Mouse (Mus musculus): ENCODE results near the gene Sap30l. TPM values are rescaled to one million over a fixed set of nuclear protein-coding genes. Genes with fewer than 3 reads are reported as not detected.

Gene Sap30l
- polyA plus RNA-seq (2015; fragmentation: Nextera tagmentation; extraction: Ambion mirVana) = 5.9 and 6.6 TPM in 2 replicates

- Histone ChIP-seq H3K27me3 (ENCODE audit: control insufficient read depth, insufficient read depth, low read length) (no peaks in the 10 kb centered on the region), H3K9me3 (replicated peaks; ENCODE audit: control insufficient read depth, low read length) (no peaks in the 10 kb centered on the region), H3K4me2 (ENCODE audit: low read depth, low read length) (peak within 1 kb of the TSS; percentile 97), H3K4me3 (replicated peaks; ENCODE audit: low read length) (peak within 1 kb of the TSS; percentile 60), H3K27ac (ENCODE audit: low read length) (peak within 1 kb of the TSS; percentile 67), H3K4me1 (ENCODE audit: control insufficient read depth, insufficient read depth, low read length) (peaks cover 12% of the 10 kb centered on the region), H3K36me3 (ENCODE audit: control insufficient read depth, insufficient read depth, low read length) (no peaks in the 10 kb centered on the region), H3K9ac (ENCODE audit: low read length) (peak within 1 kb of the TSS; percentile 93)
- ATAC-seq (ENCODE audit: insufficient read depth, low FRiP score) = peak; percentile 97
- under 1% methylated on average over 56 of the region's 66 CpGs for WGBS
Measured at GRCm38 (mm10) chr11:57800971-57801765, at the start of gene Sap30l. Sap30l (plus strand) TSS chr11:57801637.

DNA sequence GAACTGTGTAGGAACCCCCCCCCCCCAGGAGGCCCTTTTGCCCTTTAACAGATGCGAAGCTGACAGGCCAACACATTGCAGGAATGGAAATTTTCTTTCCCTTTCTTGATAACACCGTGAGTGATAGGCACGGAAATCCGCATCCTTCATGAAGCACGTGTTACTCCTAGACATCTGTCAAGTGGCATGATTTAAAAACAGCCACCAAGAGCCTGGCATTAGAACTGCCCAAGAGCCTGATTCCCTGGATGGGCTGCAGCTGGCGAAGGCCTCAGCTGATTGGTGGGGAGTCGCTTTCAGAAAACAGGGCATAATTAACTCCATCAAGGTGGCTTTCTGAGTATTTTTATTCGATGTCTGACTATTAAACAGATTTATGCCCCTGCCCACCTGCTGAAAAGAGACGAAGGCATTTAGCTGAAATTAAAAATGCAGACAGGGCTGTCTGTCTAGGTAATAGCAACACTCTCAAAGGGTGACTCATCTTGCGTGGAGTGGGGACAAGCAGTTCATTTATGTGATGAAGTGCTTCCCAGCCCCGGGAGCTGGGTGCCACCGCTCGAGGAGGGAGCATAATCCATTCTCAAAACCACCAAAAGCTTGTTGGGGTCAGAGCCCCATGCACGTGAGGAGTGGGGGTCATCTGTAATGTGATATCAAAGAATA, 47.8 kb upstream of the Sap30l start:
- H3K27ac ChIP-seq (ENCODE audit: low read length) = no peak overlapping the region
- no peak for ATAC-seq (ENCODE audit: insufficient read depth, low FRiP score)
- whole genome bisulfite sequencing = 55% methylated on average over 14 of the region's 14 CpGs

GRCm38 (mm10) chr11:57758621-57759020, 42.8 kb upstream of the Sap30l start:
- Histone ChIP-seq H3K9ac (ENCODE audit: low read length) (no peak overlapping the region), H3K4me2 (ENCODE audit: low read depth, low read length) (no peak overlapping the region), H3K4me3 (replicated peaks; ENCODE audit: low read length) (no peak overlapping the region), H3K27me3 (ENCODE audit: control insufficient read depth, insufficient read depth, low read length) (no peaks in the 10 kb centered on the region), H3K36me3 (ENCODE audit: control insufficient read depth, insufficient read depth, low read length) (0 out of 2 replicates have a peak, but pooled peaks cover 6% of the 10 kb centered on the region), H3K27ac (ENCODE audit: low read length) (no peak overlapping the region), H3K9me3 (replicated peaks; ENCODE audit: control insufficient read depth, low read length) (0 out of 2 replicates have a peak, but pooled peaks cover 2% of the 10 kb centered on the region), H3K4me1 (ENCODE audit: control insufficient read depth, insufficient read depth, low read length) (no peaks in the 10 kb centered on the region)
- no peak for ATAC-seq (ENCODE audit: insufficient read depth, low FRiP score)
- 74% methylated on average over 9 of the region's 9 CpGs for WGBS

More for the DNA sequence above, 47.8 kb upstream of the Sap30l start:
- Histone ChIP-seq H3K9me3 (replicated peaks; ENCODE audit: control insufficient read depth, low read length) (no peaks in the 10 kb centered on the region), H3K4me3 (replicated peaks; ENCODE audit: low read length) (no peak overlapping the region), H3K4me1 (ENCODE audit: control insufficient read depth, insufficient read depth, low read length) (no peaks in the 10 kb centered on the region), H3K4me2 (ENCODE audit: low read depth, low read length) (no peak overlapping the region), H3K36me3 (ENCODE audit: control insufficient read depth, insufficient read depth, low read length) (no peaks in the 10 kb centered on the region), H3K9ac (ENCODE audit: low read length) (no peak overlapping the region), H3K27me3 (ENCODE audit: control insufficient read depth, insufficient read depth, low read length) (no peaks in the 10 kb centered on the region)

DNA sequence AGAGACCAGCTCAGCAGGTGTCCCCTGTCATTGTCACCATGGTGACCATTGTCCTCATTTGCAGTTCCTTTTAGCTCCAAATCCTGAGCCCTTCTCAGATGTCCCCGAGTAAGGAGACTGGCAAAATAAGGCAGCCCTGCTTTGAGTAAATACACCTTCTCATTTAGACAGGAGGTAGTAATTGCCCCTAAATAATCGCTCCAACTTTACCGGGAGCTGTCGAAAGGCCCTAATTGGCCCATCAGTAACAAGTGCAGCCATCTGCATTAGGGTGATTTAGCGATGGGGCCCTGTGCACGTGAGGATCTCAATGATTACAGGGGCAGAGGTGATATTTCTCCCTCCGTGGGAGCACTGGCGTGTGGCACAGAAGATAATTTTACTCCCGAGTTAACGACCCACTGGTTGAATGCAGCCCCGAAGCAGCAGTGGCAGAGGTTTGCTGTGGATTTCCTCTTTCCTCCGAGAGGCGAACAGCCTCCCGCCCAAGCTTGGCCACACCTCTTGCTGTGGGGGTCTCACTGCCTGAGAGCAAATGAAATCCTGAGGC, 40.9 kb upstream of the Sap30l start:
- no peak overlapping the region for H3K4me2 ChIP-seq (ENCODE audit: low read depth, low read length)
- no peak overlapping the region for H3K9ac ChIP-seq (ENCODE audit: low read length)
- H3K27me3 ChIP-seq (ENCODE audit: control insufficient read depth, insufficient read depth, low read length) = no peaks in the 10 kb centered on the region
- no peaks in the 10 kb centered on the region for H3K4me1 ChIP-seq (ENCODE audit: control insufficient read depth, insufficient read depth, low read length)
- ATAC-seq (ENCODE audit: insufficient read depth, low FRiP score) = no peak
- no peak overlapping the region for H3K27ac ChIP-seq (ENCODE audit: low read length)
- H3K9me3 ChIP-seq (replicated peaks; ENCODE audit: control insufficient read depth, low read length) = peaks cover 2% of the 10 kb centered on the region; the same call in 1 of the 2 replicates
- WGBS = 19% methylated on average over 14 of the region's 14 CpGs
- no peak overlapping the region for H3K4me3 ChIP-seq (replicated peaks; ENCODE audit: low read length)
- H3K36me3 ChIP-seq (ENCODE audit: control insufficient read depth, insufficient read depth, low read length) = 0 out of 2 replicates have a peak, but pooled peaks cover 6% of the 10 kb centered on the region

DNA sequence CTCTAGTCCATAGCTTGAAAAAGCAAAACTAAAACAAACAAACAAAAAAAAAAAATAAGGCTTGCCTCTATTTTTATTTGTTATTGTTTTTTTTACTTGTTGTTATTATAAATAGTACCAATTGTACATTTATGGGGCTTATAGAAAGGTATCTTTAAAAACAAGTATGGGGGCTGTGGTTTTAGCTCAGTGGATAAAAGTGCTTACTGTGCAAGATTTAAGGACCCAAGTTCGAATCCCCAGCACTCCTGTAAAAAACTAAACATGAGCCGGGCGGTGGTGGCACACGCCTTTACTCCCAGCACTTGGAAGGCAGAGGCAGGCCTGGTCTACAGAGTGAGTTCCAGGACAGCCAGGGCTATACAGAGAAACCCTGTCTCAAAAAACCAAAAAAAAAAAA, 40.1 kb upstream of the Sap30l start:
- peaks cover 2% of the 10 kb centered on the region; the same call in 1 of the 2 replicates for H3K9me3 ChIP-seq (replicated peaks; ENCODE audit: control insufficient read depth, low read length)
- no peaks in the 10 kb centered on the region for H3K27me3 ChIP-seq (ENCODE audit: control insufficient read depth, insufficient read depth, low read length)
- H3K4me1 ChIP-seq (ENCODE audit: control insufficient read depth, insufficient read depth, low read length) = no peaks in the 10 kb centered on the region
- WGBS = 94% methylated on average over 4 of the region's 4 CpGs
- H3K4me3 ChIP-seq (replicated peaks; ENCODE audit: low read length) = no peak overlapping the region
- no peak overlapping the region for H3K9ac ChIP-seq (ENCODE audit: low read length)
- no peak overlapping the region for H3K27ac ChIP-seq (ENCODE audit: low read length)
- H3K4me2 ChIP-seq (ENCODE audit: low read depth, low read length) = no peak overlapping the region
- H3K36me3 ChIP-seq (ENCODE audit: control insufficient read depth, insufficient read depth, low read length) = 0 out of 2 replicates have a peak, but pooled peaks cover 6% of the 10 kb centered on the region
- ATAC-seq (ENCODE audit: insufficient read depth, low FRiP score) = no peak

DNA sequence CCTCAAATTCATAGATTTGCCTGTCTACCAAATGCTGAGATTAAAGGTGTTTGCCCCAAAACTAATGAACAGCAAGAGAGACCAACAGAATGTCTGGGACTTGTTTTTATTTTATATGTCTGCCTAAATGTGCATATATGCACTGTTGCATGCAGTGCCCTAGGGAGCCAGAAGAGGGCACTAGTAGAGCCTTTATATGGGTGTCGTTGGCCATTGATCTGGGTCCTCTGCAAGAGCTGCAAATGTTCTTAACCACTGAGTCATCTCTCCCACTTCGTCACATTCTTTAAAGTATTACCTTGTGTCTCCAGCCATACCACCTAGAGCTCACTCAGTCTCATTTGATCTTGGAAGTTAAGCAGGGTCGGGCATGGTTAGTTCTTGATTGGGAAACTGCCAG, 37.3 kb upstream of the Sap30l start:
- no peak overlapping the region for H3K9ac ChIP-seq (ENCODE audit: low read length)
- no peaks in the 10 kb centered on the region for H3K27me3 ChIP-seq (ENCODE audit: control insufficient read depth, insufficient read depth, low read length)
- no peak overlapping the region for H3K27ac ChIP-seq (ENCODE audit: low read length)
- peaks cover 2% of the 10 kb centered on the region; the same call in 1 of the 2 replicates for H3K9me3 ChIP-seq (replicated peaks; ENCODE audit: control insufficient read depth, low read length)
- H3K4me3 ChIP-seq (replicated peaks; ENCODE audit: low read length) = no peak overlapping the region
- 78% methylated on average over 3 of the region's 3 CpGs for WGBS
- H3K36me3 ChIP-seq (ENCODE audit: control insufficient read depth, insufficient read depth, low read length) = 0 out of 2 replicates have a peak, but pooled peaks cover 6% of the 10 kb centered on the region
- H3K4me2 ChIP-seq (ENCODE audit: low read depth, low read length) = no peak overlapping the region
- ATAC-seq (ENCODE audit: insufficient read depth, low FRiP score) = no peak
- H3K4me1 ChIP-seq (ENCODE audit: control insufficient read depth, insufficient read depth, low read length) = no peaks in the 10 kb centered on the region

- ATAC-seq (ENCODE audit: insufficient read depth, low FRiP score) = no peak
- Histone ChIP-seq H3K9ac (ENCODE audit: low read length) (no peak overlapping the region), H3K9me3 (replicated peaks; ENCODE audit: control insufficient read depth, low read length) (peaks cover 2% of the 10 kb centered on the region; the same call in 1 of the 2 replicates), H3K4me2 (ENCODE audit: low read depth, low read length) (no peak overlapping the region), H3K27me3 (ENCODE audit: control insufficient read depth, insufficient read depth, low read length) (no peaks in the 10 kb centered on the region), H3K4me1 (ENCODE audit: control insufficient read depth, insufficient read depth, low read length) (no peaks in the 10 kb centered on the region), H3K36me3 (ENCODE audit: control insufficient read depth, insufficient read depth, low read length) (0 out of 2 replicates have a peak, but pooled peaks cover 6% of the 10 kb centered on the region), H3K4me3 (replicated peaks; ENCODE audit: low read length) (no peak overlapping the region), H3K27ac (ENCODE audit: low read length) (no peak overlapping the region)
- 57% methylated on average over 12 of the region's 12 CpGs for WGBS
Measured at GRCm38 (mm10) chr11:57766617-57767016, 34.8 kb upstream of the Sap30l start.

GRCm38 (mm10) chr11:57767171-57767570, 34.3 kb upstream of the Sap30l start:
- Histone ChIP-seq H3K27ac (ENCODE audit: low read length) (no peak overlapping the region), H3K36me3 (ENCODE audit: control insufficient read depth, insufficient read depth, low read length) (0 out of 2 replicates have a peak, but pooled peaks cover 5% of the 10 kb centered on the region), H3K4me3 (replicated peaks; ENCODE audit: low read length) (no peak overlapping the region), H3K4me2 (ENCODE audit: low read depth, low read length) (no peak overlapping the region), H3K9me3 (replicated peaks; ENCODE audit: control insufficient read depth, low read length) (peaks cover 2% of the 10 kb centered on the region; the same call in 1 of the 2 replicates), H3K9ac (ENCODE audit: low read length) (no peak overlapping the region), H3K27me3 (ENCODE audit: control insufficient read depth, insufficient read depth, low read length) (no peaks in the 10 kb centered on the region), H3K4me1 (ENCODE audit: control insufficient read depth, insufficient read depth, low read length) (no peaks in the 10 kb centered on the region)
- no peak for ATAC-seq (ENCODE audit: insufficient read depth, low FRiP score)
- WGBS = 51% methylated on average over 6 of the region's 6 CpGs

GRCm38 (mm10) chr11:57770776-57771175, 30.7 kb upstream of the Sap30l start:
- Histone ChIP-seq H3K9ac (ENCODE audit: low read length) (no peak overlapping the region), H3K4me1 (ENCODE audit: control insufficient read depth, insufficient read depth, low read length) (no peaks in the 10 kb centered on the region), H3K4me3 (replicated peaks; ENCODE audit: low read length) (no peak overlapping the region), H3K27me3 (ENCODE audit: control insufficient read depth, insufficient read depth, low read length) (no peaks in the 10 kb centered on the region), H3K36me3 (ENCODE audit: control insufficient read depth, insufficient read depth, low read length) (no peaks in the 10 kb centered on the region), H3K27ac (ENCODE audit: low read length) (no peak overlapping the region), H3K9me3 (replicated peaks; ENCODE audit: control insufficient read depth, low read length) (no peaks in the 10 kb centered on the region), H3K4me2 (ENCODE audit: low read depth, low read length) (no peak overlapping the region)
- no peak for ATAC-seq (ENCODE audit: insufficient read depth, low FRiP score)
- WGBS = 85% methylated on average over 5 of the region's 5 CpGs
